In genomic region chr12:54538320-54538705, GRCm38 (mm10) we compare ENCODE assay signal across 26 mouse cellular contexts.
A peak's percentile ranks its signal among the peaks of the same experiment; 100 is the strongest.
DNase-seq lines count a peak whose midpoint lies in the region; ATAC-seq and TF ChIP-seq lines count a peak whose summit lies in the region.
"Had no signal": no experiment of that assay in that cellular context is flagged by ENCODE, and none has a peak within 500 bp of the region (broad histone marks: within the 10 kb centered on the region; RNA-seq: fewer than 3 reads in every experiment).

No protein-coding gene starts in this region.

- H3K36me3 ChIP-seq in stomach, embryonic 14.5 days (ENCODE audit: control insufficient read depth, insufficient read depth, low read length), result no peaks in the 10 kb centered on the region
- no peaks in the 10 kb centered on the region for H3K36me3 ChIP-seq in stomach, postnatal 0 days (ENCODE audit: control insufficient read depth, insufficient read depth, low read length)
- H3K36me3 ChIP-seq in intestine, postnatal 0 days (ENCODE audit: control insufficient read depth, insufficient read depth), result no peaks in the 10 kb centered on the region
- H3K36me3 ChIP-seq in kidney, embryonic 14.5 days (ENCODE audit: control insufficient read depth, insufficient read depth, low read length), result no peaks in the 10 kb centered on the region
- H3K36me3 ChIP-seq: hindbrain, embryonic 10.5 days; hindbrain, embryonic 15.5 days; liver, embryonic 12.5 days; midbrain, embryonic 15.5 days had no signal

- H3K9me3 ChIP-seq in stomach, embryonic 14.5 days (ENCODE audit: control insufficient read depth, low read depth, low read length), result no peaks in the 10 kb centered on the region
- H3K9me3 ChIP-seq in stomach, postnatal 0 days (ENCODE audit: control insufficient read depth, low read length), result no peaks in the 10 kb centered on the region
- no peaks in the 10 kb centered on the region for H3K9me3 ChIP-seq in intestine, postnatal 0 days (ENCODE audit: control insufficient read depth)
- H3K9me3 ChIP-seq in kidney, embryonic 14.5 days (ENCODE audit: control insufficient read depth, low read length), result no peaks in the 10 kb centered on the region
- H3K9me3 ChIP-seq: forebrain, embryonic 13.5 days; hindbrain, embryonic 15.5 days; liver, embryonic 12.5 days; midbrain, embryonic 15.5 days had no signal

- no peak overlapping the region for H3K9ac ChIP-seq in stomach, embryonic 14.5 days (replicated peaks; ENCODE audit: low read depth, low read length)
- no peak overlapping the region for H3K9ac ChIP-seq in stomach, postnatal 0 days (ENCODE audit: low read length)
- no peak overlapping the region for H3K9ac ChIP-seq in intestine, postnatal 0 days (ENCODE audit: low read depth, low read length)
- H3K9ac ChIP-seq in kidney, embryonic 14.5 days (ENCODE audit: low read depth, low read length), result no peak overlapping the region
- H3K9ac ChIP-seq: forebrain, embryonic 13.5 days; hindbrain, embryonic 15.5 days; liver, embryonic 12.5 days; midbrain, embryonic 15.5 days had no signal

- TF ChIP-seq EP300 in stomach, postnatal 0 days (optimal IDR thresholded peaks at IDR 0.05), result no peak

- no peak overlapping the region for H3K4me2 ChIP-seq in stomach, embryonic 14.5 days (replicated peaks; ENCODE audit: low read depth, low read length)
- no peak overlapping the region for H3K4me2 ChIP-seq in stomach, postnatal 0 days (replicated peaks; ENCODE audit: low read depth)
- no peak overlapping the region for H3K4me2 ChIP-seq in intestine, postnatal 0 days (replicated peaks; ENCODE audit: low read depth)
- H3K4me2 ChIP-seq in kidney, embryonic 14.5 days (replicated peaks; ENCODE audit: low read depth, low read length), result no peak overlapping the region
- H3K4me2 ChIP-seq: forebrain, embryonic 13.5 days; hindbrain, embryonic 15.5 days; liver, embryonic 12.5 days; midbrain, embryonic 15.5 days had no signal

- intact Hi-C loops in left cerebral cortex, postnatal 36 days (cut with DNase I), result no loop called here

- peak overlapping the region; percentile 72; the same call in 1 of the 2 replicates for H3K27ac ChIP-seq in stomach, embryonic 14.5 days (ENCODE audit: low read length)
- no peak overlapping the region for H3K27ac ChIP-seq in stomach, postnatal 0 days (replicated peaks)
- no peak overlapping the region for H3K27ac ChIP-seq in intestine, postnatal 0 days (ENCODE audit: low read depth, low read length)
- H3K27ac ChIP-seq in kidney, embryonic 14.5 days (ENCODE audit: low read depth, low read length), result no peak overlapping the region
- H3K27ac ChIP-seq: forebrain, embryonic 13.5 days; hindbrain, embryonic 10.5 days; hindbrain, embryonic 15.5 days; layer of hippocampus, adult 2 months; liver, embryonic 12.5 days; macrophage; midbrain, embryonic 15.5 days had no signal

- ATAC-seq in stomach, embryonic 14.5 days (ENCODE audit: insufficient number of reproducible peaks, insufficient read depth, low FRiP score, low read depth), result no peak
- no peak for ATAC-seq in stomach, postnatal 0 days (ENCODE audit: low FRiP score, low TSS enrichment)
- peak; percentile 62; the same call in 1 of the 2 replicates for ATAC-seq in intestine, postnatal 0 days
- no peak for ATAC-seq in kidney, embryonic 14.5 days (ENCODE audit: low FRiP score, low TSS enrichment)
- ATAC-seq: forebrain, embryonic 13.5 days; liver, embryonic 12.5 days; midbrain, embryonic 15.5 days had no signal

- 82% methylated on average over 4 of the region's 4 CpGs for WGBS in stomach, embryonic 14.5 days
- 71% methylated on average over 4 of the region's 4 CpGs for WGBS in stomach, postnatal 0 days
- whole genome bisulfite sequencing in intestine, postnatal 0 days, result 52% methylated on average over 4 of the region's 4 CpGs
- 91% methylated on average over 4 of the region's 4 CpGs for WGBS in kidney, embryonic 14.5 days

- no peaks in the 10 kb centered on the region for H3K27me3 ChIP-seq in stomach, embryonic 14.5 days (ENCODE audit: control insufficient read depth, insufficient read depth, low read length)
- no peaks in the 10 kb centered on the region for H3K27me3 ChIP-seq in stomach, postnatal 0 days (ENCODE audit: control insufficient read depth, insufficient read depth, low read length)
- H3K27me3 ChIP-seq in intestine, postnatal 0 days (replicated peaks; ENCODE audit: control insufficient read depth, insufficient read depth, low read length), result no peaks in the 10 kb centered on the region
- H3K27me3 ChIP-seq in kidney, embryonic 14.5 days (ENCODE audit: control insufficient read depth, insufficient read depth, low read length), result no peaks in the 10 kb centered on the region
- H3K27me3 ChIP-seq: forebrain, embryonic 13.5 days; hindbrain, embryonic 15.5 days; liver, embryonic 12.5 days; midbrain, embryonic 15.5 days had no signal

- DNase-seq in stomach, postnatal 0 days (ENCODE audit: low spot score), result no peak
- DNase-seq in induced T-regulatory cell, adult 2 months (ENCODE audit: low read depth), result peak; percentile 23
- no peak for DNase-seq in MN1 (ENCODE audit: low spot score)
- DNase-seq in left cerebral cortex, postnatal 36 days (ENCODE audit: low spot score in 2 of 2), result no peak
- DNase-seq: adrenal gland, adult 2 months; adrenal gland, postnatal 36 days; B cell, adult 2 months; cerebellum, adult 2 months; cerebellum, postnatal 14 days; gastrocnemius, postnatal 14 days; heart, postnatal 14 days; kidney, adult 18-20 months; kidney, postnatal 36 days; left cerebral cortex, postnatal 4 days; lung, adult 2 months; thymus, postnatal 4 days had no signal

- TF ChIP-seq CTCF in stomach, postnatal 0 days (IDR thresholded peaks at IDR 0.05; ENCODE audit: low read depth), result no peak
- no peak for TF ChIP-seq CTCF in intestine, postnatal 0 days (IDR thresholded peaks at IDR 0.05; ENCODE audit: low read depth)

- no peak overlapping the region for H3K4me3 ChIP-seq in stomach, embryonic 14.5 days (ENCODE audit: low read depth, low read length)
- H3K4me3 ChIP-seq in stomach, postnatal 0 days (ENCODE audit: low read depth, low read length), result no peak overlapping the region
- H3K4me3 ChIP-seq in intestine, postnatal 0 days (ENCODE audit: low read depth, low read length), result no peak overlapping the region
- H3K4me3 ChIP-seq in kidney, embryonic 14.5 days (ENCODE audit: low read length), result no peak overlapping the region
- H3K4me3 ChIP-seq: forebrain, embryonic 13.5 days; hindbrain, embryonic 10.5 days; hindbrain, embryonic 15.5 days; layer of hippocampus, adult 2 months; liver, embryonic 12.5 days; midbrain, embryonic 15.5 days had no signal

- H3K4me1 ChIP-seq in stomach, embryonic 14.5 days (ENCODE audit: control insufficient read depth, insufficient read depth, low read length), result peaks cover 8% of the 10 kb centered on the region; the same call in 1 of the 2 replicates
- H3K4me1 ChIP-seq in stomach, postnatal 0 days (replicated peaks; ENCODE audit: control insufficient read depth, insufficient read depth), result no peaks in the 10 kb centered on the region
- no peaks in the 10 kb centered on the region for H3K4me1 ChIP-seq in intestine, postnatal 0 days (replicated peaks; ENCODE audit: control insufficient read depth, insufficient read depth, low read length)
- H3K4me1 ChIP-seq in kidney, embryonic 14.5 days (ENCODE audit: control insufficient read depth, insufficient read depth, low read length), result no peaks in the 10 kb centered on the region
